Mouse (Mus musculus): ENCODE data around the gene Shank3.

DNA sequence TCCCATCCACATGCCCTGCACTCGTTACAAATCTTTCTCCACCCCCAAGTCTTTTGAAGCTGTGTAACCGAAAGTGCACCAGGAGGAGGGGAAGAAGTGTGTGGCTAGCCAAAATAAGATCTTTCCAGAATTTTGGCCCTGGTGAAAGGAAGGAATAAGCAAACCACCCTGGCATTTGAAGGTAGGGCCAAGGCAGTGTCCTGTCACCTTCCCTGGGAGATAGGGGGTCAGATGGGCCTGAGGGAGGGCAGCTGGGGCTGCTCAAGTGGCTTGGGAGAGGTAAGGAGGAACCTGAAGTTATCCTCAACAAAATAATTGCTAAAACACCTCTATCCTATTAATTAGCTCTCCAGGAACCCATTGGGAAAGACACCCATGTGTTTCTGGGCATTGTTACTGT, 2.6 kb upstream of the Shank3 start:
- TF ChIP-seq EP300 (IDR thresholded peaks at IDR 0.05; ENCODE audit: low read depth) (no peak), CTCF (IDR thresholded peaks at IDR 0.05; ENCODE audit: low read depth) (no peak)
